Mouse (Mus musculus) right cerebral cortex, adult 18-20 months (tissue): ENCODE data around the gene Ebp.

Experiments
- DNase-seq: peaks from one replicate; pipeline ENCODE4 v3.0.0; 2022; ENCODE audit warnings: mixed read lengths

Ebp gene

GRCm38 (mm10) chrX:8193419-8193723 lies at the start of gene Ebp:
TSS of gene Ebp (minus strand) at chrX:8193512.
- peak; percentile 49 for DNase-seq

GRCm38 (mm10) chrX:8238804-8239395 lies 45.6 kb upstream of the Ebp start:
- no peak for DNase-seq

- no peak for DNase-seq
These were observed 43.4 kb upstream of the Ebp start for GRCm38 (mm10) chrX:8236704-8237103.

- DNase-seq, result no peak
These were observed 40.3 kb upstream of the Ebp start for GRCm38 (mm10) chrX:8233602-8234001.

GRCm38 (mm10) chrX:8230272-8230671 lies 37.0 kb upstream of the Ebp start:
- no peak for DNase-seq

GRCm38 (mm10) chrX:8223473-8223872 lies 30.2 kb upstream of the Ebp start:
- no peak for DNase-seq

- DNase-seq, result peak; percentile 19
These were observed 29.5 kb upstream of the Ebp start for GRCm38 (mm10) chrX:8222678-8223421.

GRCm38 (mm10) chrX:8222296-8222677 lies 29.0 kb upstream of the Ebp start:
- peak; percentile 67 for DNase-seq

- DNase-seq, result no peak
These were observed 26.3 kb upstream of the Ebp start for GRCm38 (mm10) chrX:8219651-8220050.

- no peak for DNase-seq
These were observed 24.8 kb upstream of the Ebp start for GRCm38 (mm10) chrX:8218114-8218513.

- DNase-seq, result peak; percentile 62
These were observed 24.1 kb upstream of the Ebp start for GRCm38 (mm10) chrX:8217383-8217782.

- DNase-seq, result no peak
These were observed 18.3 kb upstream of the Ebp start for GRCm38 (mm10) chrX:8211490-8212207.

GRCm38 (mm10) chrX:8209720-8210119 lies 16.4 kb upstream of the Ebp start:
- DNase-seq, result no peak

GRCm38 (mm10) chrX:8207224-8207623 lies 13.9 kb upstream of the Ebp start:
- no peak for DNase-seq

- no peak for DNase-seq
These were observed 13.4 kb upstream of the Ebp start for GRCm38 (mm10) chrX:8206694-8207197.

GRCm38 (mm10) chrX:8206015-8206693 lies 12.8 kb upstream of the Ebp start, which contains the start of gene Porcn:
TSS of gene Porcn (minus strand) at chrX:8206525.
- DNase-seq, result peak; percentile 88

- peak; percentile 13 for DNase-seq
These were observed 12.2 kb upstream of the Ebp start for GRCm38 (mm10) chrX:8205551-8205950.

- DNase-seq, result no peak
These were observed 11.8 kb upstream of the Ebp start for GRCm38 (mm10) chrX:8205088-8205487.

GRCm38 (mm10) chrX:8204076-8204475 lies 10.8 kb upstream of the Ebp start:
- no peak for DNase-seq

- DNase-seq, result no peak
These were observed 9.8 kb upstream of the Ebp start for GRCm38 (mm10) chrX:8203105-8203504.

- peak; percentile 86 for DNase-seq
These were observed 483 bp downstream of the Ebp start for GRCm38 (mm10) chrX:8192640-8193418.

- DNase-seq, result no peak
These were observed 1.1 kb downstream of the Ebp start for GRCm38 (mm10) chrX:8192126-8192639.
